In the genomic region with DNA sequence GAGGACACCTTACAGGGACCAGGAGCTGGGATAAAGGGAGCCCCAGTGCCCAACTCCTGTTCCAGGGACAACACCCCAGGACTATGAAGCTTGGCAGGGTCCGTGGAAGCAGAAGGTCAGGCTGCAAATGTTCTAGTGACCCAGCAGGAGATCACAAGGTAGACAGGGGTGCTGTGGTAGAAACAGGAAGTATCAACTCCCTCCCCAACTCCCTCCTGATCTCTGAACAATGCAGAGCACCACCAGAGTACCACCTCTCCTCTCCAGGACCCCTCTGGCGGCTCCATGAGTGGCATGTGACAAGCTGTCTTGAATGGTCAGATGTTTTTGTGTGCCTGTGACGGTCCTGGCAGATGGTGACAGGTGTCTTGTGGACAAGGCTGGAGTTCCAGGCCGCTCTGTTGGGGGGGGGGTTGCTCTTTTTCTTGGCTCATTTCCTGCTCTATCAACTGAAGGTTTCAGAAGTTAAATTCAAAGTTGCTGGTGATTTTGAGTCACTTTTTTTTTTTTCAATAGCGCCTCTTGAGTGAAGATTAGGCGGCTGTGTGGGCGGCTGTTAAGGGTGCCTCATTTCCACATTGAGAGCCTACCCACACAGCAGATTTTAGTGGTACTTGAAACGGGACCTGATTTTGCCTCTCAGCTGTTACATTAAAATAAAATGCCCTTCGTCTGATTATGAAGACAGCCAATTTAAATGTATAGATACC, we compare ENCODE assay signal across 17 mouse cellular contexts.
A peak's percentile ranks its signal among the peaks of the same experiment; 100 is the strongest.
DNase-seq lines count a peak whose midpoint lies in the region; ATAC-seq and TF ChIP-seq lines count a peak whose summit lies in the region.
"Had no signal": no experiment of that assay in that cellular context is flagged by ENCODE, and none has a peak within 500 bp of the region (broad histone marks: within the 10 kb centered on the region; RNA-seq: fewer than 3 reads in every experiment).

No protein-coding gene starts in this region.

- peaks cover 13% of the 10 kb centered on the region for H3K4me1 ChIP-seq in midbrain, embryonic 10.5 days
- peaks cover under 1% of the 10 kb centered on the region; the same call in 1 of the 2 replicates for H3K4me1 ChIP-seq in midbrain, embryonic 14.5 days (ENCODE audit: control insufficient read depth, insufficient read depth, low read length)
- no peaks in the 10 kb centered on the region for H3K4me1 ChIP-seq in intestine, embryonic 15.5 days (replicated peaks)
- H3K4me1 ChIP-seq in heart, adult 2 months (ENCODE audit: control insufficient read depth, insufficient read depth, low read length), result no peaks in the 10 kb centered on the region

- intact Hi-C loops in left cerebral cortex, postnatal 25 days (cut with DNase I), result loop anchor here (5.0 kb wide), 1 partner anchor 88 kb away; no protein-coding TSS in a partner anchor
- intact Hi-C loops in heart, adult 2 months (cut with DNase I), result no loop called here

- WGBS in midbrain, embryonic 10.5 days, result 84% methylated on average over 9 of the region's 9 CpGs
- 80% methylated on average over 9 of the region's 9 CpGs for WGBS in midbrain, embryonic 14.5 days
- WGBS in intestine, embryonic 15.5 days, result 81% methylated on average over 9 of the region's 9 CpGs
- WGBS in heart, adult 2 months, result 51% methylated on average over 9 of the region's 9 CpGs

- H3K79me2 ChIP-seq in heart, adult 2 months (replicated peaks; ENCODE audit: control insufficient read depth, insufficient read depth, low read length), result no peaks in the 10 kb centered on the region

- ATAC-seq in midbrain, embryonic 14.5 days (ENCODE audit: low FRiP score, low TSS enrichment), result no peak
- peak; percentile 77 for ATAC-seq in frontal cortex, adult (ENCODE audit: low TSS enrichment)
- ATAC-seq in intestine, embryonic 15.5 days, result no peak
- ATAC-seq: midbrain, embryonic 16.5 days had no signal

- no peak for TF ChIP-seq POLR2A in heart, adult 2 months (IDR thresholded peaks at IDR 0.05; ENCODE audit: insufficient read depth, low read depth, low read length)

- H3K4me3 ChIP-seq in midbrain, embryonic 10.5 days, result no peak overlapping the region
- no peak overlapping the region for H3K4me3 ChIP-seq in midbrain, embryonic 14.5 days (replicated peaks; ENCODE audit: low read depth, low read length)
- no peak overlapping the region for H3K4me3 ChIP-seq in intestine, embryonic 15.5 days (replicated peaks)
- H3K4me3 ChIP-seq in heart, adult 2 months, result no peak overlapping the region
- H3K4me3 ChIP-seq: gastrocnemius, adult 2 months; heart, embryonic 13.5 days; hindbrain, embryonic 13.5 days; neural tube, embryonic 15.5 days had no signal

- H3K27ac ChIP-seq in midbrain, embryonic 10.5 days (replicated peaks), result 0 out of 2 replicates have a peak overlapping the region, but pooled peaks have one; percentile 17
- no peak overlapping the region for H3K27ac ChIP-seq in midbrain, embryonic 14.5 days (replicated peaks; ENCODE audit: low read depth, low read length)
- no peak overlapping the region for H3K27ac ChIP-seq in intestine, embryonic 15.5 days
- H3K27ac ChIP-seq in heart, adult 2 months, result no peak overlapping the region
- H3K27ac ChIP-seq: gastrocnemius, adult 2 months; heart, embryonic 13.5 days; hindbrain, embryonic 13.5 days; neural tube, embryonic 15.5 days had no signal

- no peak overlapping the region for H3K4me2 ChIP-seq in midbrain, embryonic 14.5 days (ENCODE audit: low read length)
- no peak overlapping the region for H3K4me2 ChIP-seq in intestine, embryonic 15.5 days (replicated peaks)
- H3K4me2 ChIP-seq: heart, embryonic 13.5 days; hindbrain, embryonic 13.5 days; liver, embryonic 11.5 days; neural tube, embryonic 15.5 days had no signal

- no peak for TF ChIP-seq EP300 in heart, adult 2 months (IDR thresholded peaks at IDR 0.05; ENCODE audit: insufficient read depth, low read depth, low read length)

- no peak for DNase-seq in midbrain, embryonic 10.5 days (ENCODE audit: low spot score)
- no peak for DNase-seq in midbrain, embryonic 14.5 days
- peak; percentile 74 to 94 for DNase-seq in left cerebral cortex, postnatal 25 days (ENCODE audit: low spot score in 2 of 2)
- peak; percentile 23 for DNase-seq in thymus, postnatal 14 days
- DNase-seq in heart, adult 2 months, result no peak
- no peak for DNase-seq in adrenal gland, postnatal 36 days
- DNase-seq: cerebellum, adult 18-20 months; gastrocnemius, adult 2 months; kidney, postnatal 36 days; lung, postnatal 10 days had no signal

- H3K27me3 ChIP-seq in midbrain, embryonic 10.5 days (ENCODE audit: low read depth, poor library complexity, severe bottlenecking), result no peaks in the 10 kb centered on the region
- no peaks in the 10 kb centered on the region for H3K27me3 ChIP-seq in midbrain, embryonic 14.5 days (ENCODE audit: control insufficient read depth, insufficient read depth, low read length)
- no peaks in the 10 kb centered on the region for H3K27me3 ChIP-seq in intestine, embryonic 15.5 days (replicated peaks)
- H3K27me3 ChIP-seq in heart, adult 2 months (ENCODE audit: control insufficient read depth, insufficient read depth, low read length), result no peaks in the 10 kb centered on the region
- H3K27me3 ChIP-seq: heart, embryonic 13.5 days; hindbrain, embryonic 13.5 days; neural tube, embryonic 15.5 days had no signal

- H3K9me3 ChIP-seq in midbrain, embryonic 10.5 days (replicated peaks), result no peaks in the 10 kb centered on the region
- no peaks in the 10 kb centered on the region for H3K9me3 ChIP-seq in midbrain, embryonic 14.5 days (ENCODE audit: control insufficient read depth, low read length)
- no peaks in the 10 kb centered on the region for H3K9me3 ChIP-seq in intestine, embryonic 15.5 days
- H3K9me3 ChIP-seq: heart, embryonic 13.5 days; hindbrain, embryonic 13.5 days; neural tube, embryonic 15.5 days had no signal

- no peaks in the 10 kb centered on the region for H3K36me3 ChIP-seq in midbrain, embryonic 10.5 days
- no peaks in the 10 kb centered on the region for H3K36me3 ChIP-seq in midbrain, embryonic 14.5 days (ENCODE audit: control insufficient read depth, insufficient read depth, low read length)
- no peaks in the 10 kb centered on the region for H3K36me3 ChIP-seq in intestine, embryonic 15.5 days
- H3K36me3 ChIP-seq in heart, adult 2 months (ENCODE audit: control insufficient read depth, insufficient read depth, low read length), result no peaks in the 10 kb centered on the region
- H3K36me3 ChIP-seq: heart, embryonic 13.5 days; hindbrain, embryonic 13.5 days; neural tube, embryonic 15.5 days had no signal

- no peak overlapping the region for H3K9ac ChIP-seq in midbrain, embryonic 14.5 days (replicated peaks; ENCODE audit: low read length)
- no peak overlapping the region for H3K9ac ChIP-seq in intestine, embryonic 15.5 days
- H3K9ac ChIP-seq in heart, adult 2 months (ENCODE audit: low read depth, low read length), result no peak overlapping the region
- H3K9ac ChIP-seq: heart, embryonic 13.5 days; hindbrain, embryonic 13.5 days; neural tube, embryonic 15.5 days had no signal

- no peak for TF ChIP-seq CTCF in heart, adult 2 months (IDR thresholded peaks at IDR 0.05)

Comparison
In these comparisons a context has a peak if more than half of its experiments do, and no peak if none do; other contexts are left out.
1. DNase-seq: peak in left cerebral cortex, postnatal 25 days (2 of 2) and thymus, postnatal 14 days (single experiment); none in midbrain, embryonic 10.5 days (single experiment), midbrain, embryonic 14.5 days (single experiment), heart, adult 2 months (0 of 2) and adrenal gland, postnatal 36 days (0 of 2).